Mouse (Mus musculus): ENCODE results near the gene Kctd6.
"Not testable (repeated sequence)": the region's sequence is repeated elsewhere in the genome, so short reads cannot be mapped to it uniquely, and the experiment has no call there.

Kctd6 gene

GRCm38 (mm10) chr14:8249206-8249605 lies 35.3 kb downstream of the Kctd6 start:
- no peak for DNase-seq (ENCODE audit: extremely low spot score, low read depth, low spot score)

- DNase-seq (ENCODE audit: extremely low spot score, low read depth, low spot score), result no peak
Observed at GRCm38 (mm10) chr14:8250141-8250871, 36.4 kb downstream of the Kctd6 start.

GRCm38 (mm10) chr14:8251330-8251885 lies 37.5 kb downstream of the Kctd6 start:
- DNase-seq (ENCODE audit: extremely low spot score, low read depth, low spot score), result no peak

GRCm38 (mm10) chr14:8255076-8255729 lies 41.3 kb downstream of the Kctd6 start:
- no peak for DNase-seq (ENCODE audit: extremely low spot score, low read depth, low spot score)

- DNase-seq (ENCODE audit: extremely low spot score, low read depth, low spot score), result no peak
Observed at GRCm38 (mm10) chr14:8256072-8256471, 42.1 kb downstream of the Kctd6 start.

GRCm38 (mm10) chr14:8256881-8257280 lies 42.9 kb downstream of the Kctd6 start:
- DNase-seq (ENCODE audit: extremely low spot score, low read depth, low spot score), result no peak

GRCm38 (mm10) chr14:8257521-8258334 lies 43.8 kb downstream of the Kctd6 start:
- no peak for DNase-seq (ENCODE audit: extremely low spot score, low read depth, low spot score)

- DNase-seq (ENCODE audit: extremely low spot score, low read depth, low spot score), result no peak
Observed at GRCm38 (mm10) chr14:8258335-8258627, 44.3 kb downstream of the Kctd6 start.

- DNase-seq (ENCODE audit: extremely low spot score, low read depth, low spot score), result no peak
Observed at GRCm38 (mm10) chr14:8258752-8259151, 44.8 kb downstream of the Kctd6 start.

GRCm38 (mm10) chr14:8259166-8259565 lies 45.2 kb downstream of the Kctd6 start, which contains the start of gene Acox2:
Acox2 (minus strand) TSS chr14:8259353.
- DNase-seq (ENCODE audit: extremely low spot score, low read depth, low spot score), result no peak

GRCm38 (mm10) chr14:8260214-8260613 lies 46.3 kb downstream of the Kctd6 start:
- DNase-seq (ENCODE audit: extremely low spot score, low read depth, low spot score), result no peak

- DNase-seq (ENCODE audit: extremely low spot score, low read depth, low spot score), result no peak
Observed at GRCm38 (mm10) chr14:8262242-8262641, 48.3 kb downstream of the Kctd6 start.

GRCm38 (mm10) chr14:8264378-8264777 lies 50.4 kb downstream of the Kctd6 start:
- DNase-seq (ENCODE audit: extremely low spot score, low read depth, low spot score), result no peak

GRCm38 (mm10) chr14:8271281-8271680 lies 57.3 kb downstream of the Kctd6 start:
- not testable (repeated sequence) for DNase-seq (ENCODE audit: extremely low spot score, low read depth, low spot score)
